Mouse (Mus musculus): Measurements from ENCODE around the gene Opn1sw.
"Not testable (repeated sequence)": the region's sequence is repeated elsewhere in the genome, so short reads cannot be mapped to it uniquely, and the experiment has no call there.

The Opn1sw gene

DNA sequence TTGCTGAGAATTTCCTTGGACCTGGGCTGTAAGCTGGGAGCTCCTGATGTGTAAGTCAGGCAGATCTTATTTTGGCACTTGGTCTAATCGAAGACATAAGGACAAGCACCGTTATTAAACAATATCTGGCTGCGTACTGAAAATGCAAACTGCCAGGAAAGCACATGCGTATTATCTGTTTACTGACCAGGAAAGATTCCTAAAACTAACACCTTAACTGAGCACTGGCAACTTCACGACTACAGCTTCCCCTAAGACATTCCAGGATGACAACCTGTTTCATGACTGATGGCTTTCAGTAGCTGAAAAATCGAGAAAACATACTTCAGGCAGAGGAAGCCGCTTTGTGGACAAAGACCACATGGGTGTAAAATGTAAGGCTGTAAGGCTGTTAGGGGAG, 41.1 kb downstream of the Opn1sw start:
- DNase-seq (ENCODE audit: extremely low read depth, low read depth), result peak; percentile 17

DNA sequence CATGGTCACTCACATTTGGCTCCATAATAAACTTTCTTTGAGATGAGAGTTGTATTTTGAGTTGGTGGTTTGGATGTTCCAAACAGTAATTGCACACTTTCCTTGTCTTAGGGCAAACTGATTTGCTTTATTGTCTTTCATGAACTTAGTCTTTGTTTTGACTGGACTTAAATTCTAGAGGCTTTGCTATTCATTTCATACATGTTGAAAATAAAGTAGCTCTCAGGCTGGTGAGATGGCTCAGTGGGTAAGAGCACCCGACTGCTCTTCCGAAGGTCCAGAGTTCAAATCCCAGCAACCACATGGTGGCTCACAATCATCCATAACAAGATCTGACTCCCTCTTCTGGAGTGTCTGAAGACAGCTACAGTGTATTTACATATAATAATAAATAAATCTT, 41.8 kb downstream of the Opn1sw start:
- not testable (repeated sequence) for DNase-seq (ENCODE audit: extremely low read depth, low read depth)

DNA sequence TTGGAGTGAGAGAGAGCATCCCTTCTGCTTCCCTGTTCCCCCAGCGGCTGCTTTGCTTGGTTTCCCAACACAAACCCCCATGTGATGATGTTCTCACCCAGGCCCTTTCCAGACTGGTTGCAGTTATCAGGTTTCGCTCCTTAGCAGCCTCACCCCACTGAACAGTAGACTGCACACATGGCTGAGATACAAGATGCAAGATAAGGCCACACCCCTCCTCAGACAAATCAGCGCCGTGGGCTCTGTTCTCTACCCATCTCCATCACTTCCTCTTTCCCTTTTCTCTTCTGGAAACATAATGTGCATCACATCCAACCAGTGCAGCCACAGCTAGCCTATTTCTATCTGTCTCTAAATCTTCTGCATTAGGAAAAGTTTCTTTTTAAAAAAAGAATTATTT, 58.8 kb downstream of the Opn1sw start:
- DNase-seq (ENCODE audit: extremely low read depth, low read depth), result peak; percentile 70

DNA sequence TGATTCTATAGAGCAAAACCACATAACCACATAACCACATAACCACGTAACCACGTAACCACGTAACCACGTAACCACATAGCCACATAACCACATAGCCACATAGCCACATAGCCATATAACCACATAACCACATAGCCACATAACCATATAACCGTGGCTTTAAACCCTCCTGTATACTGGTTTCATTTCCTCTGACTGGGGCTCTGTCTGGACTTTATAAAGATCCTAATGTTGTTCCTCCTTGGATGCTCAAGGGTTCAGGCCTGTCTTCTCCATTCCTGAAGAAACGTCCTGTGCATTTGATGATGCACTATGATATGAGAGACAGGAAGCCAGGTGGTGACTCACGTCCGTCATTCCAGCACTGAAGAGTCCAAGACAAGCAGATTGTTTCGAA, 61.3 kb downstream of the Opn1sw start:
- no peak for DNase-seq (ENCODE audit: extremely low read depth, low read depth)

Data from MEL-GATA-1-ER (cell line).